Mouse (Mus musculus): ENCODE measurements around the gene Rsph6a.

The Rsph6a gene

DNA sequence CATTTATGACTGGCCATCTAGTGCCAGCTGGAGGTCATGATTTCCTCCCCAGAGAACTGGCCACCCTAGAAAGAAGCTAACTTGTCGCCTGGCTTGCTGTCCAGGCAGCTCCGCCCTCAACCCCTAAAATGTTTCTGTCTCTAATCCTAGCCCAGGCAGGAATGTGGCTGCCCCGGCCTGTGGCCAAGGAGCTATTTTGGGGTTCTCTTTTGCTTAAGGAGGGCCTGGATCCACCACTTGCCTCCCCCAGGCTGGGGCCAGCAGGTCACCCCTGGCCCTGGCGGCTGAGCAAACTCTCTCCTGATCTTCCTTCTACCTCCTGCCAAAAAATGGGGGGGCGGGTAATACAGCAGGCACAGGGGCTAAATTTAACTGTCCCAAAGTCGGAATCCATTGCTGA, 28.6 kb downstream of the Rsph6a start:
- no peak for DNase-seq

DNA sequence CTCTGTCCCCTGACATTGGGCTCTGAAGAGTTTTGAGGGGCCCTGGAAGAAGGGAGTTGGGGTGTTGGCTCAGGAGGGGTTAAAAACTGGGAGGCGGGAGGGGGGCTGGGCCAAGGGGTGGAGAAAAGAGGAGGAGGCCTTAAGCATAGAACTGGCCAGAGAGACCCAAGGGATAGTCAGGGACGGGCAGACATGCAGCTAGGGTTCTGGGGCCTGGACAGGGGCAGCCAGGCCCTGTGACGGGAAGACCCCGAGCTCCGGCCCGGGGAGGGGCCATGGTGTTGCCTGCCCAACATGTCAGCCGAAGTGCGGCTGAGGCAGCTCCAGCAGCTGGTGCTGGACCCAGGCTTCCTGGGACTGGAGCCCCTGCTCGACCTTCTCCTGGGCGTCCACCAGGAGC, 29.2 kb downstream of the Rsph6a start, which contains the start of gene Dmpk:
Dmpk (plus strand) TSS at position 149 of the 400 bp plus-strand sequence.
- DNase-seq = no peak

DNA sequence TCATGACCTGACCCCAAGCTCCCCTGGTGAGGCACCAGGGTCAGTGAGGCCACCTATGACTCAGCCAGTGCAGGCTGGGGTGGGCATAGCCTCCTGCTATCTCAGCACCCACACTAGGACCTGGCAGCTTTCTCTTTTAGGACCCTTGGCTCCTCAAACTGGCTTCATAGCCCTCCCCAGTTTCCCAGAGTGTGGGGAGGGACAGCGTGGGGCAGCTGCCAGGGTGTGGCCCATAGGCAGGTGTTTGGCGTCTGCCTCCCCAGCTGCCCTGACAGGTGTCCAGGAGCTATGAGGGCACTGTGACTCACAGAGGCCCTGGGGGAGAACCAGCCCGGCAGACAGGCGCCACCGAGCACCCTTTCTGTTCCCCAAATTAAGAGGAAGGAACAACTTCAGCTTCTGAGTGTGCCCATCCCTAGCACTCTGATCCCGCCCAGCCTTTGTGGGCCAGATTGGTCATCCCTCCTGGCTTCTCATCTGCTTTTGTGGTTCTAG, 29.8 kb downstream of the Rsph6a start:
- DNase-seq = no peak

DNA sequence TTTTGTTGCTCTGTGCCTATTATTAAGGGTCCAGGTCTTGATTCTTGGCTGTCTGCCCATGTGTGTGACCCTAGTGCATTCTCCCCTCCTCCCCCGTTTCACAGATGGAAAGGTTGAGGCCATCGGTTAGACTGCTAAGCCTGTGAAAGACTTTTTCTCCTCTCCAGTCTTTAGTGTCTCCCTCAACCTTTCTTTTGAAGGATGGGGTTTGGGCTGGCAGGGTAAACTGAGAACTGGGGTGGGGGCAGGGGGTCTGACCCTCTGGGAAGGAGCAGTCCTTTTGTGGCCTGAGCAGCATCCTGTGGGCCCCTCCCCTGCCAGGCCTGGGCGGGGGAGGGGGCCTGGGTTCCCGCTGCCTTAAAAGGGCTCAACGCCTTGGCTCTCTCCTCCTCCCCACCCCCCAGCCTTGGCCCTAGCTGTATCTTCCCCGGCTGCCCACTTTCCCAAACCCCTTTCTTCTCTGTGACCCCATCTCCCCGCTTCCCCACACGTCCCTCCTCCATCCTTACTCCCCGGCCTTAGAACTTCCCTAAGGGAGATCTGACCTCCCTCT, 30.5 kb downstream of the Rsph6a start:
- no peak for DNase-seq

DNA sequence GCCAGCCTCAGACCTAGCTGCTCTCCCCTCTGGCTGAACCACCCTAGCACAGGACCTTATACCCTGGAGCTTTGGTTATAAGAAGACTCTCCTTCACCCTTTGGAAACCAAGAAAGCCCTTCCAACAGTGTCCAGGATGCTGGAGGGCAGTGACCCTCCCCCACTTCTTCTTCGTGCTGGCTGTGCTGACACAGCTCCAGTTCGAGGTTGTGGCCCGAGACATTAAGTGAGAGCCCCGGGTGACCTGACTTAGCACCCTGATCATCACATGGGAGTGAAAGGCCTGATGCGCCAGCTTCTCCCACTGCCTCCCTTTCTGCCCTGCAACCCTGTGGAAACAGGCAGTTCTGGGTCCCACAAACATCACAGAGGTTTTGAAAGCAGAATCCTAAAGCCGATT, 31.0 kb downstream of the Rsph6a start:
- DNase-seq = no peak

DNA sequence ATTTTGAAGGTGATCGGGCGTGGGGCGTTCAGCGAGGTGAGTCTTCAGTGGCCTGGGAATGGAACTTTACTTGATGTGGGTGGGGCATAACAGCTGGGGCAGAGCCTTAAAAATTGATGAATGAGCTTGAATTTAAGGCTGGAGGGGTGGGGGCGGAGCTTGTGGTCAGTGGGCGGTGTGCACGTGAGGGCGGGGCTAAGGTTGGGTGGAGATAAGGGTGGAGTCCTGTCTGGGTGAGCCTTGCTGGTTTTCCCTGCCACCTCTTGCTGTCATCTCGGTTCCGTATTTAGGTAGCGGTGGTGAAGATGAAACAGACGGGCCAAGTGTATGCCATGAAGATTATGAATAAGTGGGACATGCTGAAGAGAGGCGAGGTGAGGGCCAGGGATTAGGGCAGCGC, 31.6 kb downstream of the Rsph6a start:
- no peak for DNase-seq

DNA sequence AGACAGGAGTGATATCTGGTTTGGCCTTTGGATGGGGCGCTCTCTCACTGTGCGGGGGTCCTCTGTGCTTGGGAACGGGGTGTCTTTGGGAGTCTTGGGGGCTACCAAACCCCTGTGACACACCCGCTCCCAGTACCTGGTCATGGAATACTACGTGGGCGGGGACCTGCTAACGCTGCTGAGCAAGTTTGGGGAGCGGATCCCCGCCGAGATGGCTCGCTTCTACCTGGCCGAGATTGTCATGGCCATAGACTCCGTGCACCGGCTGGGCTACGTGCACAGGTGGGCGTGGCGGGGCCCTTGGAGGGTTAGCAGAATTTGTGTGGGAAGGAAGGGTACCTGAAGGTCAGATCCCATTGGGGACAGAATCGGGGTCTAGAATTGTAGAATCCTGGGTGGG, 32.3 kb downstream of the Rsph6a start:
- no peak for DNase-seq

DNA sequence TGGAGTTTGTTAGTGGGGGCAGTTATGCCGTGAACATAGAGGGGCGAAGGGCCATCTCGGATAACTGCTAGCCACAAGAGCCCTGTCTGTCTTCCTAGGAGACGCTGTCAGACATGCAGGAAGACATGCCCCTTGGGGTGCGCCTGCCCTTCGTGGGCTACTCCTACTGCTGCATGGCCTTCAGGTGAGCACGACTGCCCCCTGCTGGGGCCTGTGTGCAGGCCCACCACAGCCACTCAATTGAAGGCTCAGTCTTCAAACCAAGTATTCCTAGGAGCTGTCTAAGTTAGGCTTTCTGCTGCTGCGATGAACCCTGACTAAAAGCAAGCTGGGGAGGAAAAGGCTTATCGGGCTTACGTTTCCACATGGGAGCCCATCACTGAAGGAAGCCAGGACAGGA, 34.3 kb downstream of the Rsph6a start:
- no peak for DNase-seq

DNA sequence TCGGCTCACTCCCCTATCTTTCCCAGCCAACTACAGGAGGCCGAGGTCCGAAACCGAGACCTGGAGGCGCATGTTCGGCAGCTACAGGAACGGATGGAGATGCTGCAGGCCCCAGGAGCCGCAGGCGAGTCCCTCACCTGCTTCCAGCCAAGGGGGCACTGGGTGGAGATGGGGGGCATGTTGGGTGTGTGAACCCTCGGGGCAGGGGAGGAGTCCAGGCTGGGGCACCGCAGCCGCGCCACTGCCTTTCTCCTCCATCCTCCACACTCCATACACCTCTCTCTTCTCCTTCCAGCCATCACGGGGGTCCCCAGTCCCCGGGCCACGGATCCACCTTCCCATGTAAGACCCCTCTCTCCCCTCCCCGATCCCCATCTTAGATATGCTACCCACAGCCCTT, 37.4 kb downstream of the Rsph6a start:
- no peak for DNase-seq

DNA sequence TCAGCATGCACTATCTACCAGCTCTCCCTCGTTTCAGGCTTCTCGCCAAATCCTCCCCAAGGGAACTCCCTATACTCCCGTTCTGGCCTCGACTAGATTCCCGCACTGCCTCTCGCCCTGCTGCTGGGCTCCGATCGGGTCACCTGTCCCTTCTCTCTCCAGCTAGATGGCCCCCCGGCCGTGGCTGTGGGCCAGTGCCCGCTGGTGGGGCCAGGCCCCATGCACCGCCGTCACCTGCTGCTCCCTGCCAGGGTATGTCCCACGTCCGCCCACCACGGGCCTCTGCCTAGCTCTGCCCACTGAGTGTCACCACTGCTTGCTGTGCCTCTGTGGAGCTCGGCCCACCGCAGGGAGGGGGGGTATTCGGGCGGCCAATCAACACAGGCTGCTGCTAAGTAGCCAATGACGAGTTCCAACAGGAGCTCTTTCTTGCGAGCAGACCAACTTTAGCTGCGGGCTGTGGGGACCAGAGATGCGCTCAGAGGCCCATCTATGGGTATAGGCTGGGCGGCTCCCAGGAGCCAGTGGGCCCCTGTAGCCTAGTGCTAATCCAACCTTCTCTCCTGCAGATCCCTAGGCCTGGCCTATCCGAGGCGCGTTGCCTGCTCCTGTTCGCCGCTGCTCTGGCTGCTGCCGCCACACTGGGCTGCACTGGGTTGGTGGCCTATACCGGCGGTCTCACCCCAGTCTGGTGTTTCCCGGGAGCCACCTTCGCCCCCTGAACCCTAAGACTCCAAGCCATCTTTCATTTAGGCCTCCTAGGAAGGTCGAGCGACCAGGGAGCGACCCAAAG, 38.1 kb downstream of the Rsph6a start:
- no peak for DNase-seq

DNA sequence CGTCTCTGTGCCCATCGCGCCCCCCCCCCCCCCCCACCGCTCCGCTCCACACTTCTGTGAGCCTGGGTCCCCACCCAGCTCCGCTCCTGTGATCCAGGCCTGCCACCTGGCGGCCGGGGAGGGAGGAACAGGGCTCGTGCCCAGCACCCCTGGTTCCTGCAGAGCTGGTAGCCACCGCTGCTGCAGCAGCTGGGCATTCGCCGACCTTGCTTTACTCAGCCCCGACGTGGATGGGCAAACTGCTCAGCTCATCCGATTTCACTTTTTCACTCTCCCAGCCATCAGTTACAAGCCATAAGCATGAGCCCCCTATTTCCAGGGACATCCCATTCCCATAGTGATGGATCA, 38.7 kb downstream of the Rsph6a start:
- DNase-seq = peak; percentile 81 to 82

DNA sequence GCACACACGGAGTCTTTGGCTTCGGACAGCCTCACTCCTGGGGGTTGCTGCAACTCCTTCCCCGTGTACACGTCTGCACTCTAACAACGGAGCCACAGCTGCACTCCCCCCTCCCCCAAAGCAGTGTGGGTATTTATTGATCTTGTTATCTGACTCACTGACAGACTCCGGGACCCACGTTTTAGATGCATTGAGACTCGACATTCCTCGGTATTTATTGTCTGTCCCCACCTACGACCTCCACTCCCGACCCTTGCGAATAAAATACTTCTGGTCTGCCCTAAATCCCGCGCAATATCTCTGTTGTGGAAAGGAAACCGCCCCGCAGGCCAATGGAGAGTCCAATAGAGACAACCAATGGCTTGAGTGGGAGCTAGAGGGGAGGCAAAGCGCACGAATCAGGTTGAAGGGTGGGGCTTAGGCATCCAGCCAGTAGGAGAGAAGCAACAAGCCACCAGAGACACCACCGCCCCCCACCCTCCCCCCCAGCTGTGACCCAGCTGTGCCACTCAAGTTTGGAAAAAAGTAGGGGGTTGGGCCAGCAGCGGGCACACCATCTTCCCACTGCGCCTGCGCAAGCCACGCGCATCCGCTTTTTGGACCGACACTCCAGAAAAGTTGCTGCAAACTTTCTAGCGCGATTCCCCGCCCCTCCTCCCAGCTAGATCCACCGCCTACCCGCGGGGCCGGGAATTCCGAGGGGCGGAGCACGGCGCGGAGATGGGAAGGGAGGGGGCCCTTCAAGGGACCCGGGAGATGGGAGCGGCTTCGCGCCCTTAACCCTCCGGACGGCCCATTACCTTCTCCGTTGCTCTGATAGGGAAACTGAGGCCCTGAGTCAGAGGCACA, 39.3 kb downstream of the Rsph6a start:
- DNase-seq = peak; percentile 89 to 93

DNA sequence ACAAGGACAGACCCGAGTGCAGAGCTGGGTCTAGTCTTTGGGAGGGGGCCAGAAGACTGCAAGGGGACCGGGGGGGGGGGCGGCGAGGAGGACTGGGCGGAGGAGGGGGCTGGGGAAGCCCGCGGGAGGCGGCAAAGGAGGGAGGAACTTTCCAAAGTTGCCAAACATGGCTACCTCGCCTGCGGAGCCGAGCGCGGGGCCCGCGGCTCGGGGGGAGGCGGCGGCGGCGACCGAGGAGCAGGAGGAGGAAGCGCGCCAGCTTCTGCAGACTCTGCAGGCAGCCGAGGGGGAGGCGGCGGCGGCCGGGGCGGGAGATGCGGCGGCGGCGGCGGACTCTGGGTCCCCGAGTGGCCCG, 40.0 kb downstream of the Rsph6a start, which contains the start of gene Six5:
Six5 (plus strand) TSS at position 124 of the 355 bp plus-strand sequence.
- DNase-seq = peak in 1 of 2 experiments; percentile 55

DNA sequence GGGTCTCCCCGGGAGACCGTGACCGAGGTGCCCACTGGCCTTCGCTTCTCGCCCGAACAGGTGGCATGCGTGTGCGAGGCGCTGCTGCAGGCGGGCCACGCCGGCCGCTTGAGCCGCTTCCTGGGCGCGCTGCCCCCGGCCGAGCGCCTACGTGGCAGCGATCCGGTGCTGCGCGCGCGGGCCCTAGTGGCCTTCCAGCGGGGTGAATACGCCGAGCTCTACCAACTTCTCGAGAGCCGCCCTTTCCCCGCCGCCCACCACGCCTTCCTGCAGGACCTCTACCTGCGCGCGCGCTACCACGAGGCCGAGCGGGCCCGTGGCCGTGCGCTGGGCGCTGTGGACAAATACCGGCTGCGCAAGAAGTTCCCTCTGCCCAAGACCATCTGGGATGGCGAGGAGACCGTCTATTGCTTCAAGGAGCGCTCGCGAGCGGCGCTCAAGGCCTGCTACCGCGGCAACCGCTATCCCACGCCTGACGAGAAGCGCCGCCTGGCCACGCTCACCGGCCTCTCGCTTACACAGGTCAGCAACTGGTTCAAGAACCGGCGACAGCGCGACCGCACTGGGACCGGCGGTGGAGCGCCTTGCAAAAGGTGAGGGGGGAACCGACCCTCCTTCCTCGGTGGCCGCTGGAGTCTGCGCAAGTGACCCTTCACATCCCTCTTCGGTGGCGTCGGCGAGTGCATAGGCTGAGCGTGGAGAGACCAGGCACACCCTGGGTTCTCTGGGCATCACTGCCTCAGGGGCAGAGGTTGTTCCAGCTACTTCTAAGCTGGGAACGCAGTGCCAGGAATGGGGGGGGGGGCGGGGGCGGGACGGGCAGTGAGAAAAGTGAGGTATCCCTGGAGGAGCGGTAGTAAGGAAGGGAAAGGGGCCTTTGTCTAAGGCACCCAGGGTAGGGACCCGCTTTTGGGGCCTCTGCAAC, 40.6 kb downstream of the Rsph6a start:
- DNase-seq = no peak

DNA sequence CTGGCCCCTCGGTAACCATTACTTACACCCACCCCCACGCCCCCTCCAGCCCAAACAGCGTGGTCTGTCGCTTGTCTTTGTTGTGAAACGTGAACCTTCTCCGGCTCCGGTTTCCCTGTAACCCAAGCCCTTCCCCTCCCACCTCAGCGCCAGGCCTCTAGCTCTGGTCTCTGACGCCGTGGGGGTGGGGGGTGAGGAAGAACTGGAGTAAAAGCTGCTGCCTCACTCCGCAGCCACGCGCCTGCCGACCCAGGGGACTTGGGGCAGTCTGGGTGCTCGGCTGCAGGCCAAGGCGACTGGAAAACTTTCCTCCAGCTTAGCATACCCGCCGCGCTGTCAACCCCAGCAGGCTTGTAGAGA, 41.2 kb downstream of the Rsph6a start:
- no peak for DNase-seq

DNA sequence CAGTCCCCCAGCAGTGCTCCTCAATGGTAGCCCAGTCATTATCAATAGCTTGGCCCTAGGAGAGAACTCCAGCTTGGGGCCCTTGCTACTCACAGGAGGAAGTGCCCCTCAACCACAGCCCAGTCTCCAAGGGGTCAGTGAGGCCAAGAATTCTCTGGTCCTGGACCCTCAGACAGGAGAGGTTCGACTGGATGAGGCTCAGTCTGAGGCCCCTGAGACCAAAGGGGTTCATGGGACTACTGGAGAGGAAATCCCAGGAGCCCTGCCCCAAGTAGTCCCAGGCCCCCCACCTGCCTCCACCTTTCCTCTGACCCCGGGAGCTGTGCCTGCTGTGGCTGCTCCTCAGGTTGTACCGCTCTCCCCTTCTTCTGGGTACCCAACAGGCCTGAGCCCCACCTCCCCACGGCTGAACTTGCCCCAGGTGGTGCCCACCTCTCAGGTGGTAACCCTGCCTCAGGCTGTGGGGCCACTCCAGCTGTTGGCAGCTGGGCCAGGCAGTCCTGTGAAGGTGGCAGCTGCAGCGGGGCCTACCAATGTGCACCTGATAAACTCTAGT, 42.0 kb downstream of the Rsph6a start:
- DNase-seq = no peak

DNA sequence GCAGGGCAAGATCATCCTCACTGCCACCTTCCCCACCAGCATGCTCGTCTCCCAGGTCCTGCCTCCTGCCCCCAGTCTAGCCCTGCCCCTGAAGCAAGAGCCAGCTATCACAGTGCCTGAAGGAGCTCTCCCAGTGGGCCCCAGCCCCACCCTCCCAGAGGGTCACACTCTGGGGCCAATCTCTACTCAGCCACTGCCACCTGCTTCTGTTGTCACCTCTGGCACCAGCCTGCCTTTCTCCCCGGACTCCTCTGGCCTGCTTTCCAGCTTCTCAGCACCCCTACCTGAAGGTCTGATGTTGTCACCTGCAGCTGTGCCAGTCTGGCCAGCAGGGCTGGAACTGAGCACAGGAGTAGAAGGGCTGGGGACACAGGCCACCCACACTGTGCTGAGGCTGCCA, 42.7 kb downstream of the Rsph6a start:
- DNase-seq = no peak

DNA sequence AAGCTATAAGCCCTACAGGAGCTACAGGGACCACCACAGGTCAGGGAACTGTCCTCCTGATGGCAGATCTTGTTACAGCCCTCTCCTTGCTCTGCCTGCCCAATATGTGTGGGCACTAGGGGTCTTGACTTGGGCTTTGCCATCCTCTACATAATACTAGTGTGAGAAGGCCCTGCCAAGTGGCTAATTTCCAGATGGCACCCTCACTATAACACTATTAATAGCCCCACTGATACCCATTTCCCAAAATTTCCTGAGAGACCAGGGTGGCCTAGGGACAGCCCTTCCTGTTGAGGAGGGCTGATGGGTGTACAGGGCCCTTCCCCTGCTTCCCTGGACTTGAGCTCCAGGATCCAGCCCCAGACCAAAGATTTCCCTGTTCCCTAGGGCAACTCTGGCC, 43.4 kb downstream of the Rsph6a start:
- DNase-seq = no peak

DNA sequence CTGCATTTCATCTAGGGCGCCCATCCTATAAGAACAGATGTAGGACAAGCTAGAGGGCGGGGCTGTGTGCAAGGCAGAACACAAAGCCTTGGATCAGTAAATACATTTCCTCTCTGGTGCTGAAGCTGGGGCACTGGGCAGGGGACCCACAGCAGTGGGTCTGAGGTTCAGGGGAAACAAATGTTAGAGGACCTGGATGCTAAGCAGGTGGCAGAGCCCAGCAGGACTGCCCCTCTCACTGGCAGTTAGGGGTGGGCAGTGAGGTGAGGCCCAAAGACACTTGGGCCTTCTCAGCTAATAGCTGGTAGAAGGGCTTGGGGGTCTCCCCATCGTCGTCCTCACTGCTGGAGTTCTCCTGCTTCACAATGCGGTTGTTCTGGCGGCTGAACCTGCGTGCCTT, 44.3 kb downstream of the Rsph6a start:
- DNase-seq = no peak

DNA sequence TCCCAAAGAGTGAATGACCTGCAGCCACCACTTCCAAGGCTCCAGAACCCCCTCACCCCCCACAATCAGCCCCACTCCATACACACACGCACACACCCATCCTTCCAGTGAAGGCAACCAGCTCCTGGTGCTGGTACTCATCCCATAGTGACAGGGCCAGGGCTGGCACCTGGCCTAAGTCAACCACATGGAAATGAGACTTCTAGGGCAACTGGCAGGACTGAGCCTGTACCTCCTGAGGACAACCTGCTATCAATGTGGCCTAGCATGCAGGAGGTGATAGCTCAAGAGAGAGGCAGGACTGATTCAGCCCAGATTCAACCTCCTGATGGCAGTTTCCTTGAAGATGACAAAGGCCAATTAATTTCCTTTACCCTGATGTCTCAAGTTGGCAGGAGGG, 45.8 kb downstream of the Rsph6a start:
- no peak for DNase-seq

DNA sequence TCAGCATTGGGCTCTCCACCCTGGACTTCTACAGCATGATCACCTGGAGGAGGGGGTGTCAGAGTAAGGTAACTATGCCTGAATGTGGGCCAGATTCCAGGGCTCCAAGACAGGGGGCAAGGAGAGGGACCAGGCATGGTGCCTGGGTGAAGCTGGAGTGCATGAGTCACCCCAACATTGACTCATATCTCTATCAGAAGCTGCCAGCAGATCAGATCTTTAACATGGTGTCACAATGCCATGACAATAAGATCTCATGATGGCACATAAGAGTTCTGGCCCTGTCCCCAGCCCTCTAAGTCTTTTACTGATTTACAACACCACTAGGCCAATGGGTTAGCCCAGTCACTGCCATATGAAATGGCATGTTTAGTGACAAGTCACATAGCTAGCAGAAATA, 49.3 kb downstream of the Rsph6a start:
- DNase-seq = no peak

DNA sequence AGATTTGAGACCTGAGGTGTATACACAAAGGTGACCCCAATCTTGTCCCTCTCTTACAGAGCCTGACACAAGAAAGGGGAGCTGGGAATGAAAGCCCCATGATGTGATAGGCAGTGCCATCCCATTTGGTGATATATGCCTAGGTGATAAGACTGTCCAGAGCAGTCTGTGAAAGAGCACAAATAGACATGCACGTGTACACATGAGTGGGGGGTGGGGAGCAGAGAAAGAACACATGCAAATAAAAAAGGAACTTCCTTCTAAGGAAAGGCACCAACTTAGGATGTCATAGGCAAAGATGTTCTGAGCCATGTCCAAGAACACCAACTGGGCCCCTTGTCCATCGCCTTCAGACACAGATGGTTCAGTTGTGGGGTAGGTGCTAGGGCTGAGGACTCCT, 50.0 kb downstream of the Rsph6a start:
- no peak for DNase-seq

Measured in thymus, adult 18-20 months (tissue).